Mouse (Mus musculus) hindbrain, embryonic 15.5 days (tissue): Measurements from ENCODE around the gene Tnpo3. TPM values are rescaled to one million over a fixed set of nuclear protein-coding genes. Genes with fewer than 3 reads are reported as not detected.
"Not testable (repeated sequence)": the region's sequence is repeated elsewhere in the genome, so short reads cannot be mapped to it uniquely, and the experiment has no call there.

Experiments used
- ATAC-seq: fragments of 200-750 bp; cut with Nextera tagmentation; 2 replicates; pipeline ENCODE4 v1.8.0; 2017; ENCODE audit warnings: low read depth, moderate number of reproducible peaks, moderate TSS enrichment; ENCODE audit not compliant: low FRiP score
- H3K27ac ChIP-seq: fragments of 300-500 bp; sonication (generic); replicated peaks from 2 replicates; pipeline ENCODE4 v1.5.1; 2015; ENCODE audit warnings: mild to moderate bottlenecking, inconsistent platforms
- H3K27me3 ChIP-seq: fragments of 300-500 bp; sonication (generic); 2 replicates; pipeline ENCODE4 v1.6.1; 2015; ENCODE audit warnings: control low read depth, inconsistent platforms
- H3K36me3 ChIP-seq: fragments of 300-500 bp; sonication (generic); 2 replicates; pipeline ENCODE4 v1.6.1; 2015; ENCODE audit warnings: control low read depth, inconsistent platforms
- H3K4me1 ChIP-seq: fragments of 300-500 bp; sonication (generic); replicated peaks from 2 replicates; pipeline ENCODE4 v1.6.1; 2015; ENCODE audit warnings: control low read depth, inconsistent platforms
- H3K4me2 ChIP-seq: fragments of 300-500 bp; sonication (generic); 2 replicates; pipeline ENCODE4 v1.6.1; 2015; ENCODE audit warnings: moderate library complexity, mild to moderate bottlenecking, inconsistent platforms
- H3K4me3 ChIP-seq: fragments of 300-500 bp; sonication (generic); 2 replicates; pipeline ENCODE4 v1.5.1; 2015; ENCODE audit warnings: mild to moderate bottlenecking, inconsistent platforms
- H3K9ac ChIP-seq: fragments of 300-500 bp; sonication (generic); 2 replicates; pipeline ENCODE4 v1.6.1; 2015; ENCODE audit warnings: inconsistent platforms
- H3K9me3 ChIP-seq: fragments of 300-500 bp; sonication (generic); 2 replicates; pipeline ENCODE4 v1.6.1; 2016; ENCODE audit warnings: control low read depth, inconsistent platforms
- WGBS: fragments of 180-500 bp; shearing (Covaris S2); methylation state at CpG from one replicate; pipeline ENCODE4 v1.1.7; 2015; 5-methylcytosine and 5-hydroxymethylcytosine counted together
- polyA plus RNA-seq: library from polyadenylated mRNA; unstranded; fragments of >200 nt; fragmentation: Nextera tagmentation; extraction: Ambion mirVana; gene quantifications from 2 replicates; pipeline ENCODE4 v1.2.1, GENCODE M21; 2015

Gene Tnpo3
- polyA plus RNA-seq, 1 experiment from 2014 or later = 85.5 TPM

DNA sequence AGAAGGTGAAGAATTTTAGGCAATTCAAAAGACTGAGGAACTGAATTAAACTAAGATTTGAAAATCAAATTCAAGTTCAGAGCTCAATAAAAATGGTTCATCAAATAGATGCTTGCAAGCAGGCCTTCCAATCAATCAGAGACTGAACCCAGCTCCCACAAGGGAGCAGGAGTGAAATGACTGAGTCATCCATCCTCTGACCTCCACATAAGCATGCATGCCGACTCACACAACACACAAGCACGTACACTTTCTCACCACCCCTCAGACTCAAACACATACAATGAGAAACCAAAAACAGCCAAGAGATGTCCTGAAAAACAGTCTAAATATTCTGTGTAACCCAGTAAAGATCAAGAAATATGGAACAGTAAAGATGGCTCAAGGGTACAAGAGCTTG, 14.0 kb downstream of the Tnpo3 start:
- 86% methylated on average over 2 of the region's 2 CpGs for WGBS
- H3K4me3 ChIP-seq = no peak overlapping the region
- H3K9me3 ChIP-seq = no peaks in the 10 kb centered on the region
- H3K9ac ChIP-seq = no peak overlapping the region
- no peaks in the 10 kb centered on the region for H3K4me1 ChIP-seq
- H3K27ac ChIP-seq = no peak overlapping the region
- no peaks in the 10 kb centered on the region for H3K27me3 ChIP-seq
- H3K4me2 ChIP-seq = no peak overlapping the region
- ATAC-seq = no peak
- no peaks in the 10 kb centered on the region for H3K36me3 ChIP-seq

DNA sequence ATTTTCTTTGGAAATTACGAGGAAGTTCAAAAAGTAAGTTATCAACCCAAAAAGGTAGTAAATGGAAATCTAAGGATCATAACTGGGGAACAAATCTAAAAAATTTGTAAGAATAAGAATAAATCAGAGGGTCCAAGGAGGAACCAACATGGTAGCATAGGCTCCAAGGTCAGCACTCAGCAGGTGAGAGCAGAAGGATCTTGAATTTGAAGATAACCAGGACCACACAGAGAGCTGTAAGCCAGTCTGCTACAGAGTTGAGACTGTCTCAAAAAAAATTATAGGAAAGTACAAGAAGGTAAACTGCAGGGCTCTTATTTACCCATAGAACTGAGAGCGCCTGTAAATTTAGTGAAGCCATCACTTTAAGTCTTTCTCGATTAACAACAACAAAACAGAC, 28.5 kb downstream of the Tnpo3 start:
- no peak for ATAC-seq
- no peak overlapping the region for H3K4me2 ChIP-seq
- no peak overlapping the region for H3K4me3 ChIP-seq
- H3K27me3 ChIP-seq = no peaks in the 10 kb centered on the region
- no peaks in the 10 kb centered on the region for H3K9me3 ChIP-seq
- H3K27ac ChIP-seq = no peak overlapping the region
- H3K36me3 ChIP-seq = peaks cover 67% of the 10 kb centered on the region
- WGBS = 97% methylated on average over 3 of the region's 3 CpGs
- H3K4me1 ChIP-seq = no peaks in the 10 kb centered on the region
- no peak overlapping the region for H3K9ac ChIP-seq

DNA sequence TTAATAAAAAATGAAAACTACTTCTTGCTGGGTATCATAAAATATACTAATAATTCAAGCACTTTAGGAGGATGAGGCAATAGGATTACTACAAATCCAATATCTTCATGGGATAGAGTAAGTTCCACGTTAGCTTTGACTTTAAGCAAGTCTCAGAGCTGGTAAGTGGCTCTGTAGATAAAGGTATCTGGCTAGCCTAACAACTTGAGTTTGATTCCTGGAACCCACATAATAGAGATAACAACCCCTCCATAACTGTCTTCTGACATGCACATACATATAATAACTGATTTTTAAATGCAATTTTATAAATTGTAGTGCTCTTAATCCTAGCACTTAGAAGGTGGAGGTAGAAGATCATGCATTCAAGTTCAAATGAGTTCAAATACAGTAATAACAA, 28.9 kb downstream of the Tnpo3 start:
- peaks cover 65% of the 10 kb centered on the region for H3K36me3 ChIP-seq
- WGBS = 94% methylated on average over 1 of the region's 1 CpGs

DNA sequence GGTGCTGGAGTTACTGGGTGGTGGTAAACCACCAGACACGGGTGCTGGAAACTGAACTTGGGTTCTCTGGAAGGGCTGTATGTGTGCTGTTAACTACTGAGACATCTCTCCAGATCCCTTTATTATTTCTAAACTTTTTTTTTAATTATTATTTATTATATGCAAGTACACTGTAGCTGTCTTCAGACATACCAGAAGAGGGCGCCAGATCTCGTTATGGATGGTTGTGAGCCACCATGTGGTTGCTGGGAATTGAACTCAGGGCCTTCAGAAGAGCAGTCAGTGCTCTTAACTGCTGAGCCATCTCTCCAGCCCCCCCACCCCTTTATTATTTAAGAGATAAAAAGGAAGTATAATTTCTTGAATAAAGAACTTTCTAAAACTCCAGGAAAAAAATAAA, 33.3 kb downstream of the Tnpo3 start:
- H3K4me3 ChIP-seq, ATAC-seq, H3K9me3 ChIP-seq, H3K4me2 ChIP-seq, H3K27me3 ChIP-seq, H3K9ac ChIP-seq, H3K4me1 ChIP-seq, H3K27ac ChIP-seq: not testable (repeated sequence)
- 90% methylated on average over 3 of the region's 3 CpGs for WGBS
- H3K36me3 ChIP-seq = peaks cover 83% of the 10 kb centered on the region

More for the DNA sequence above, 28.9 kb downstream of the Tnpo3 start:
- Histone ChIP-seq H3K9ac (no peak overlapping the region), H3K4me1 (no peaks in the 10 kb centered on the region), H3K27me3 (no peaks in the 10 kb centered on the region), H3K9me3 (no peaks in the 10 kb centered on the region), H3K27ac (no peak overlapping the region), H3K4me3 (no peak overlapping the region), H3K4me2 (no peak overlapping the region)
- no peak for ATAC-seq

GRCm38 (mm10) chr6:29557112-29557511, 52.6 kb downstream of the Tnpo3 start:
- H3K4me1 ChIP-seq = no peaks in the 10 kb centered on the region
- no peak overlapping the region for H3K4me3 ChIP-seq
- H3K36me3 ChIP-seq = peaks cover 86% of the 10 kb centered on the region
- ATAC-seq = no peak
- 94% methylated on average over 2 of the region's 2 CpGs for WGBS
- H3K9me3 ChIP-seq = no peaks in the 10 kb centered on the region
- no peak overlapping the region for H3K4me2 ChIP-seq
- no peak overlapping the region for H3K27ac ChIP-seq
- H3K27me3 ChIP-seq = no peaks in the 10 kb centered on the region
- H3K9ac ChIP-seq = no peak overlapping the region

GRCm38 (mm10) chr6:29552526-29552925, 57.2 kb downstream of the Tnpo3 start:
- no peak overlapping the region for H3K9ac ChIP-seq
- peaks cover 81% of the 10 kb centered on the region for H3K36me3 ChIP-seq
- no peak overlapping the region for H3K4me3 ChIP-seq
- no peak overlapping the region for H3K27ac ChIP-seq
- H3K4me2 ChIP-seq = no peak overlapping the region
- WGBS = 94% methylated on average over 2 of the region's 2 CpGs
- H3K27me3 ChIP-seq = no peaks in the 10 kb centered on the region
- H3K4me1 ChIP-seq = no peaks in the 10 kb centered on the region
- no peaks in the 10 kb centered on the region for H3K9me3 ChIP-seq
- no peak for ATAC-seq

GRCm38 (mm10) chr6:29548086-29548485, 61.6 kb downstream of the Tnpo3 start:
- no peak for ATAC-seq
- Histone ChIP-seq H3K4me3 (no peak overlapping the region), H3K4me1 (no peaks in the 10 kb centered on the region), H3K36me3 (peaks cover 76% of the 10 kb centered on the region), H3K9me3 (no peaks in the 10 kb centered on the region), H3K27me3 (no peaks in the 10 kb centered on the region), H3K9ac (no peak overlapping the region), H3K4me2 (no peak overlapping the region), H3K27ac (no peak overlapping the region)
- 97% methylated on average over 1 of the region's 1 CpGs for WGBS

- Histone ChIP-seq H3K4me1 (no peaks in the 10 kb centered on the region), H3K27ac (no peak overlapping the region), H3K4me2 (no peak overlapping the region), H3K36me3 (peaks cover 76% of the 10 kb centered on the region), H3K4me3 (no peak overlapping the region), H3K9me3 (no peaks in the 10 kb centered on the region), H3K27me3 (no peaks in the 10 kb centered on the region), H3K9ac (no peak overlapping the region)
- no peak for ATAC-seq
Observed at GRCm38 (mm10) chr6:29547582-29547981, 62.1 kb downstream of the Tnpo3 start.

DNA sequence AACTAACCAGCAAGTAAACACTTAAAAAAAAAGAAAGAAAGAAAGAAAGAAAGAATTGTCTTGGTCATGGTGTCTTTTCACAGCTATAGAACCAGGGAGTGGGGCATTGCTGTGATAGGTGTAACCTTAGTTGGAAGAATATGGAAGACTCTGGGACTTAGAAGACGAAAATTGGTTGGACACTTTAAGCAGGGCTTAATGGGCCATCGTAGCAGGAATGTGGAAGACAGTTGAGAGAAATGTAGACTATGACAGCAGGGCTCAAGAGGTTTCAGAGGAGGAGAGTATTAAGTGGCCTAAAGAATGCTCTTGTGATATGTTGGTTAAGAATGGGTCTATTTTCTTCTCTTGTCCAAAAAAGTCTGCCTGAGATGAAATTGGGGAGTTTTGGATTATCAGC, 64.1 kb downstream of the Tnpo3 start:
- no peak overlapping the region for H3K4me2 ChIP-seq
- no peaks in the 10 kb centered on the region for H3K4me1 ChIP-seq
- H3K27me3 ChIP-seq = no peaks in the 10 kb centered on the region
- ATAC-seq = no peak
- H3K9ac ChIP-seq = no peak overlapping the region
- no peaks in the 10 kb centered on the region for H3K9me3 ChIP-seq
- no peak overlapping the region for H3K4me3 ChIP-seq
- H3K27ac ChIP-seq = no peak overlapping the region
- H3K36me3 ChIP-seq = peaks cover 69% of the 10 kb centered on the region
- 98% methylated on average over 2 of the region's 2 CpGs for WGBS

DNA sequence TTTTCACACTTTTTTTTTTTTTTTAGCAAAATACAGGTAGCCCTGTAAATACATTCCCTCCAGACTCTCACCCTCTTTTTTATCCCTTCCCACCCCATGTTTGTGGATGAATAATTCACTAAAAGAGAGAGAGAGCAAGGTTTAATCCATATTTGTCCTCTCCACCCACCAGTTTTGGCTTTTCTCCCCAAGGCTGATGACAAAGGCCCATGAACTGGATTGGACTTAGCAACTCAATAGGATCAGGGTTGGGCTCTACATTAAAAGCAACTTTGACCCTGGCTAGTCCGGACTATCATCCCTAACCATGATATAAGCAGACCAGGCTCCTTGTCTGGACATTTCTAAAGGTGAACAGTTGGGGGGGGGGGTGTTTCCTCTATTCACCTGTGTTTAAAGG, 68.7 kb downstream of the Tnpo3 start:
- Histone ChIP-seq H3K9ac (no peak overlapping the region), H3K4me3 (no peak overlapping the region), H3K27ac (no peak overlapping the region), H3K4me1 (no peaks in the 10 kb centered on the region), H3K9me3 (no peaks in the 10 kb centered on the region), H3K4me2 (no peak overlapping the region), H3K36me3 (peaks cover 46% of the 10 kb centered on the region), H3K27me3 (no peaks in the 10 kb centered on the region)
- WGBS = 100% methylated on average over 1 of the region's 1 CpGs
- no peak for ATAC-seq

DNA sequence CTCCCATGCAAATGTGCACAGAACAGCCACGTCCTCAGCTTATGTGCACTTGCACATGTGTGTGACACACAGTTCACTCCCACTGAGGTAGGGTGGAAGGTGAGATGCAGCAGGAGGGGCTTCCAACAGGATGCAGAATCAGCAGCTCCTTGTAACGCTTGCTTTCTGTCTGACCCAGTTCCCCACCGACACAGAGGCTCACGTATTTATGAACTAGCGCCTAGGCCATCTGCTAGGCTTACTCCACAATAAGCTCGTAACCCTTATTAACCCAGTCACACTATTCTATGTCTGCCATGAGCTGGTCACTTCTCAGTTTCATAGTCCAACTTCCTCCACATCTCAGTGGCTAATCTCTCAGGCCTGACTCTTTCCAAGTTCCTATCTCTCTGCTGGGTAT, 69.5 kb downstream of the Tnpo3 start:
- Histone ChIP-seq H3K9me3 (no peaks in the 10 kb centered on the region), H3K27ac (no peak overlapping the region), H3K4me1 (no peaks in the 10 kb centered on the region), H3K9ac (no peak overlapping the region), H3K4me2 (no peak overlapping the region), H3K4me3 (no peak overlapping the region), H3K36me3 (peaks cover 38% of the 10 kb centered on the region), H3K27me3 (no peaks in the 10 kb centered on the region)
- no peak for ATAC-seq
- WGBS = 83% methylated on average over 6 of the region's 6 CpGs

DNA sequence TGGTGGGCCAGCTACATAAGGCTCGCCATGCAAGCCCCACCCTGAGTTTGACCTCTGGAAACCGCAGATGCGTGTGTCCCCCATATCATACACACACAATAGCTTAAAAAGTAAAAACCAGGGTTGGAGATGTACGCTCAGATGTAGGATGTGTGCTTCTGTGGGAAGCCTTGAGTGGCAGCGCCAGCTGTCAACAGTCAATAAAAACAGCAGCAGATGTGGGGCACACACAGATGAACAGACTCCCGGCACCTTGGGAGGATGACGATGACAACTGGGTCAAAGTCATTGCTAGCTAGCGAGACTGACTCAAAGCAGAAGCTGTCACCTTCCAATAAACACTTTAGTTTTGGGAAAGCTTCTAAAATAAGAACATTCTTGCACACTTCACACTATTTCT, 70.2 kb downstream of the Tnpo3 start:
- no peaks in the 10 kb centered on the region for H3K9me3 ChIP-seq
- no peak overlapping the region for H3K4me2 ChIP-seq
- no peaks in the 10 kb centered on the region for H3K4me1 ChIP-seq
- ATAC-seq = no peak
- no peaks in the 10 kb centered on the region for H3K27me3 ChIP-seq
- no peak overlapping the region for H3K4me3 ChIP-seq
- H3K9ac ChIP-seq = no peak overlapping the region
- 89% methylated on average over 8 of the region's 8 CpGs for WGBS
- no peak overlapping the region for H3K27ac ChIP-seq
- H3K36me3 ChIP-seq = peaks cover 32% of the 10 kb centered on the region

DNA sequence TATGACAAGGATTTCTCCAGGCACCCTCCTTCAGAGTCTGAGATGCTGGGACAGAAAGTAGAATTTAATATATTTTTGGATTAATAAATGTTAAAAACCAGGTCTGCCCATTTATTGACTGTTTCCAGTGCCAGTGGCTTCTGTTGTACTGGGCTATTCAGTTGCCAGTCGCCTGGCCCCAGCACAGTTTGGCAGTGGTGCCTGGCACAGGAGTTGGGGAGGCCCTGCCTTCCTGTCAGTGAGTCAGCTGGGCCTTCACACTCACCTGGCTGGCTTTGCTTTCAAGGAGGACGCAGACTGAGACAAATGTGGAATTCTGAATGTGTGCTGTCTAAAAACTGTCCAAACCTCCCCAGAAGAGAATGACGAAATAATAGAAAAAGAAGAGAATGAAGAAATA, 72.5 kb downstream of the Tnpo3 start:
- no peak overlapping the region for H3K4me2 ChIP-seq
- peaks cover 12% of the 10 kb centered on the region for H3K36me3 ChIP-seq

More for the DNA sequence above, 72.5 kb downstream of the Tnpo3 start:
- no peak overlapping the region for H3K9ac ChIP-seq
- H3K9me3 ChIP-seq = no peaks in the 10 kb centered on the region
- no peak overlapping the region for H3K4me3 ChIP-seq
- no peak overlapping the region for H3K27ac ChIP-seq
- 91% methylated on average over 3 of the region's 3 CpGs for WGBS
- no peak for ATAC-seq
- H3K4me1 ChIP-seq = no peaks in the 10 kb centered on the region
- no peaks in the 10 kb centered on the region for H3K27me3 ChIP-seq
